Mouse (Mus musculus): ENCODE results near the gene Cog2. TPM values are rescaled to one million over a fixed set of nuclear protein-coding genes. Genes with fewer than 3 reads are reported as not detected.

Gene Cog2
- polyA plus RNA-seq, 1 experiment from 2014 or later, result 22.6 TPM

GRCm38 (mm10) chr8:124535451-124535850 lies 14.9 kb downstream of the Cog2 start:
- Histone ChIP-seq H3K27ac (replicated peaks in 1 of 2; ENCODE audit: control insufficient read depth in 1 of 2, insufficient read depth in 1 of 2, low read depth in 2 of 2, low read length in 2 of 2) (no peak overlapping the region), H3K9ac (ENCODE audit: low read length) (no peak overlapping the region), H3K36me3 (ENCODE audit: control insufficient read depth, insufficient read depth, low read length) (peaks cover 91% of the 10 kb centered on the region), H3K4me3 (ENCODE audit: control insufficient read depth in 1 of 2, insufficient read depth in 1 of 2, low read depth in 1 of 2, low read length in 2 of 2) (no peak overlapping the region), H3K27me3 (ENCODE audit: control insufficient read depth, insufficient read depth, low read length) (no peaks in the 10 kb centered on the region), H3K4me1 (ENCODE audit: control insufficient read depth in 2 of 2, insufficient read depth in 2 of 2, low read length in 2 of 2) (0 out of 4 replicates have a peak, but pooled peaks cover 0 to under 1% of the 10 kb centered on the region in 2 experiments), H3K9me3 (ENCODE audit: control insufficient read depth, low read length) (no peaks in the 10 kb centered on the region), H3K4me2 (ENCODE audit: low read length) (no peak overlapping the region)
- no peak for ATAC-seq (ENCODE audit: insufficient number of reproducible peaks, insufficient read depth, low FRiP score, low read depth)
- WGBS, result 87% methylated on average over 5 of the region's 5 CpGs

GRCm38 (mm10) chr8:124540906-124541305 lies 20.3 kb downstream of the Cog2 start:
- no peak overlapping the region for H3K4me2 ChIP-seq (ENCODE audit: low read length)
- no peak overlapping the region for H3K27ac ChIP-seq (replicated peaks in 1 of 2; ENCODE audit: control insufficient read depth in 1 of 2, insufficient read depth in 1 of 2, low read depth in 2 of 2, low read length in 2 of 2)
- H3K4me3 ChIP-seq (ENCODE audit: control insufficient read depth in 1 of 2, insufficient read depth in 1 of 2, low read depth in 1 of 2, low read length in 2 of 2), result no peak overlapping the region
- H3K9ac ChIP-seq (ENCODE audit: low read length), result no peak overlapping the region
- 88% methylated on average over 12 of the region's 12 CpGs for WGBS
- H3K27me3 ChIP-seq (ENCODE audit: control insufficient read depth, insufficient read depth, low read length), result no peaks in the 10 kb centered on the region
- peaks cover 95% of the 10 kb centered on the region for H3K36me3 ChIP-seq (ENCODE audit: control insufficient read depth, insufficient read depth, low read length)
- no peaks in the 10 kb centered on the region for H3K4me1 ChIP-seq (ENCODE audit: control insufficient read depth in 2 of 2, insufficient read depth in 2 of 2, low read length in 2 of 2)
- no peak for ATAC-seq (ENCODE audit: insufficient number of reproducible peaks, insufficient read depth, low FRiP score, low read depth)
- no peaks in the 10 kb centered on the region for H3K9me3 ChIP-seq (ENCODE audit: control insufficient read depth, low read length)

- Histone ChIP-seq H3K9me3 (ENCODE audit: control insufficient read depth, low read length) (no peaks in the 10 kb centered on the region), H3K9ac (ENCODE audit: low read length) (no peak overlapping the region), H3K36me3 (ENCODE audit: control insufficient read depth, insufficient read depth, low read length) (peaks cover 100% of the 10 kb centered on the region), H3K4me3 (ENCODE audit: control insufficient read depth in 1 of 2, insufficient read depth in 1 of 2, low read depth in 1 of 2, low read length in 2 of 2) (no peak overlapping the region), H3K4me1 (ENCODE audit: control insufficient read depth in 2 of 2, insufficient read depth in 2 of 2, low read length in 2 of 2) (no peaks in the 10 kb centered on the region), H3K27me3 (ENCODE audit: control insufficient read depth, insufficient read depth, low read length) (no peaks in the 10 kb centered on the region), H3K27ac (replicated peaks in 1 of 2; ENCODE audit: control insufficient read depth in 1 of 2, insufficient read depth in 1 of 2, low read depth in 2 of 2, low read length in 2 of 2) (no peak overlapping the region), H3K4me2 (ENCODE audit: low read length) (no peak overlapping the region)
- ATAC-seq (ENCODE audit: insufficient number of reproducible peaks, insufficient read depth, low FRiP score, low read depth), result no peak
- 89% methylated on average over 4 of the region's 4 CpGs for WGBS
These were observed 21.4 kb downstream of the Cog2 start for GRCm38 (mm10) chr8:124542001-124542400.

GRCm38 (mm10) chr8:124543272-124543671 lies 22.7 kb downstream of the Cog2 start:
- no peak overlapping the region for H3K9ac ChIP-seq (ENCODE audit: low read length)
- no peaks in the 10 kb centered on the region for H3K9me3 ChIP-seq (ENCODE audit: control insufficient read depth, low read length)
- H3K4me1 ChIP-seq (ENCODE audit: control insufficient read depth in 2 of 2, insufficient read depth in 2 of 2, low read length in 2 of 2), result no peaks in the 10 kb centered on the region
- H3K4me2 ChIP-seq (ENCODE audit: low read length), result no peak overlapping the region
- no peak for ATAC-seq (ENCODE audit: insufficient number of reproducible peaks, insufficient read depth, low FRiP score, low read depth)
- H3K27me3 ChIP-seq (ENCODE audit: control insufficient read depth, insufficient read depth, low read length), result no peaks in the 10 kb centered on the region
- peaks cover 100% of the 10 kb centered on the region for H3K36me3 ChIP-seq (ENCODE audit: control insufficient read depth, insufficient read depth, low read length)
- WGBS, result 90% methylated on average over 5 of the region's 5 CpGs
- H3K27ac ChIP-seq (replicated peaks in 1 of 2; ENCODE audit: control insufficient read depth in 1 of 2, insufficient read depth in 1 of 2, low read depth in 2 of 2, low read length in 2 of 2), result no peak overlapping the region
- H3K4me3 ChIP-seq (ENCODE audit: control insufficient read depth in 1 of 2, insufficient read depth in 1 of 2, low read depth in 1 of 2, low read length in 2 of 2), result no peak overlapping the region

- Histone ChIP-seq H3K4me3 (ENCODE audit: control insufficient read depth in 1 of 2, insufficient read depth in 1 of 2, low read depth in 1 of 2, low read length in 2 of 2) (no peak overlapping the region), H3K27me3 (ENCODE audit: control insufficient read depth, insufficient read depth, low read length) (no peaks in the 10 kb centered on the region), H3K9me3 (ENCODE audit: control insufficient read depth, low read length) (no peaks in the 10 kb centered on the region), H3K36me3 (ENCODE audit: control insufficient read depth, insufficient read depth, low read length) (peaks cover 99% of the 10 kb centered on the region), H3K4me2 (ENCODE audit: low read length) (no peak overlapping the region), H3K27ac (replicated peaks in 1 of 2; ENCODE audit: control insufficient read depth in 1 of 2, insufficient read depth in 1 of 2, low read depth in 2 of 2, low read length in 2 of 2) (no peak overlapping the region), H3K4me1 (ENCODE audit: control insufficient read depth in 2 of 2, insufficient read depth in 2 of 2, low read length in 2 of 2) (no peaks in the 10 kb centered on the region), H3K9ac (ENCODE audit: low read length) (no peak overlapping the region)
- no peak for ATAC-seq (ENCODE audit: insufficient number of reproducible peaks, insufficient read depth, low FRiP score, low read depth)
- 76% methylated on average over 6 of the region's 6 CpGs for WGBS
These were observed 25.8 kb downstream of the Cog2 start for GRCm38 (mm10) chr8:124546371-124546770.

- Histone ChIP-seq H3K36me3 (ENCODE audit: control insufficient read depth, insufficient read depth, low read length) (peaks cover 99% of the 10 kb centered on the region), H3K27ac (replicated peaks in 1 of 2; ENCODE audit: control insufficient read depth in 1 of 2, insufficient read depth in 1 of 2, low read depth in 2 of 2, low read length in 2 of 2) (no peak overlapping the region), H3K9me3 (ENCODE audit: control insufficient read depth, low read length) (no peaks in the 10 kb centered on the region), H3K4me2 (ENCODE audit: low read length) (no peak overlapping the region), H3K4me3 (ENCODE audit: control insufficient read depth in 1 of 2, insufficient read depth in 1 of 2, low read depth in 1 of 2, low read length in 2 of 2) (no peak overlapping the region), H3K27me3 (ENCODE audit: control insufficient read depth, insufficient read depth, low read length) (no peaks in the 10 kb centered on the region), H3K9ac (ENCODE audit: low read length) (no peak overlapping the region), H3K4me1 (ENCODE audit: control insufficient read depth in 2 of 2, insufficient read depth in 2 of 2, low read length in 2 of 2) (no peaks in the 10 kb centered on the region)
- WGBS, result 71% methylated on average over 7 of the region's 7 CpGs
- ATAC-seq (ENCODE audit: insufficient number of reproducible peaks, insufficient read depth, low FRiP score, low read depth), result no peak
These were observed 26.2 kb downstream of the Cog2 start for GRCm38 (mm10) chr8:124546815-124547214.

- Histone ChIP-seq H3K9me3 (ENCODE audit: control insufficient read depth, low read length) (no peaks in the 10 kb centered on the region), H3K36me3 (ENCODE audit: control insufficient read depth, insufficient read depth, low read length) (peaks cover 99% of the 10 kb centered on the region), H3K9ac (ENCODE audit: low read length) (no peak overlapping the region), H3K4me1 (ENCODE audit: control insufficient read depth in 2 of 2, insufficient read depth in 2 of 2, low read length in 2 of 2) (no peaks in the 10 kb centered on the region), H3K4me2 (ENCODE audit: low read length) (no peak overlapping the region), H3K27me3 (ENCODE audit: control insufficient read depth, insufficient read depth, low read length) (no peaks in the 10 kb centered on the region), H3K4me3 (ENCODE audit: control insufficient read depth in 1 of 2, insufficient read depth in 1 of 2, low read depth in 1 of 2, low read length in 2 of 2) (no peak overlapping the region), H3K27ac (replicated peaks in 1 of 2; ENCODE audit: control insufficient read depth in 1 of 2, insufficient read depth in 1 of 2, low read depth in 2 of 2, low read length in 2 of 2) (no peak overlapping the region)
- 48% methylated on average over 11 of the region's 11 CpGs for WGBS
- ATAC-seq (ENCODE audit: insufficient number of reproducible peaks, insufficient read depth, low FRiP score, low read depth), result no peak
These were observed 26.7 kb downstream of the Cog2 start for GRCm38 (mm10) chr8:124547269-124547668.

GRCm38 (mm10) chr8:124548187-124548586 lies 27.6 kb downstream of the Cog2 start:
- Histone ChIP-seq H3K4me3 (ENCODE audit: control insufficient read depth in 1 of 2, insufficient read depth in 1 of 2, low read depth in 1 of 2, low read length in 2 of 2) (no peak overlapping the region), H3K27ac (replicated peaks in 1 of 2; ENCODE audit: control insufficient read depth in 1 of 2, insufficient read depth in 1 of 2, low read depth in 2 of 2, low read length in 2 of 2) (no peak overlapping the region), H3K36me3 (ENCODE audit: control insufficient read depth, insufficient read depth, low read length) (peaks cover 97% of the 10 kb centered on the region), H3K4me1 (ENCODE audit: control insufficient read depth in 2 of 2, insufficient read depth in 2 of 2, low read length in 2 of 2) (no peaks in the 10 kb centered on the region), H3K4me2 (ENCODE audit: low read length) (no peak overlapping the region), H3K27me3 (ENCODE audit: control insufficient read depth, insufficient read depth, low read length) (no peaks in the 10 kb centered on the region), H3K9me3 (ENCODE audit: control insufficient read depth, low read length) (no peaks in the 10 kb centered on the region), H3K9ac (ENCODE audit: low read length) (no peak overlapping the region)
- WGBS, result 41% methylated on average over 1 of the region's 1 CpGs
- no peak for ATAC-seq (ENCODE audit: insufficient number of reproducible peaks, insufficient read depth, low FRiP score, low read depth)
